Mouse (Mus musculus): Measurements from ENCODE around the gene Gm10563. TPM values are rescaled to one million over a fixed set of nuclear protein-coding genes. Genes with fewer than 3 reads are reported as not detected.

The Gm10563 gene
- total and polyA plus RNA-seq, 2 experiments from 2014 or later, result not detected

GRCm38 (mm10) chr4:155568170-155568569 is 77.0 kb downstream of the Gm10563 start:
- Histone ChIP-seq H3K36me3 (ENCODE audit: insufficient read depth, low read length) (0 out of 2 replicates have a peak, but pooled peaks cover 2% of the 10 kb centered on the region), H3K4me1 (ENCODE audit: insufficient read depth, low read length) (peaks cover 11% of the 10 kb centered on the region; the same call in 1 of the 2 replicates), H3K27ac (ENCODE audit: low read depth, low read length) (no peak overlapping the region), H3K4me3 (ENCODE audit: low read depth, low read length) (no peak overlapping the region), H3K27me3 (ENCODE audit: insufficient read depth, low read length) (no peaks in the 10 kb centered on the region), H3K4me2 (ENCODE audit: low read depth, low read length, poor library complexity, severe bottlenecking) (no peak overlapping the region), H3K9ac (replicated peaks; ENCODE audit: low read length, poor library complexity, severe bottlenecking) (no peak overlapping the region), H3K9me3 (ENCODE audit: low read length) (no peaks in the 10 kb centered on the region)
- peak; percentile 84 for TF ChIP-seq CTCF (IDR thresholded peaks at IDR 0.05)
- DNase-seq (ENCODE audit: low spot score) (peak; percentile 36), ATAC-seq (ENCODE audit: low FRiP score) (no peak)
- WGBS, result 46% methylated on average over 2 of the region's 2 CpGs

- no peak for ATAC-seq (ENCODE audit: low FRiP score)
- DNase-seq (ENCODE audit: low spot score), result no peak
- 89% methylated on average over 8 of the region's 8 CpGs for WGBS
Measured at GRCm38 (mm10) chr4:155566555-155566954, 78.7 kb downstream of the Gm10563 start.

More at GRCm38 (mm10) chr4:155566555-155566954, 78.7 kb downstream of the Gm10563 start:
- no peaks in the 10 kb centered on the region for H3K27me3 ChIP-seq (ENCODE audit: insufficient read depth, low read length)
- H3K4me1 ChIP-seq (ENCODE audit: insufficient read depth, low read length), result peaks cover 11% of the 10 kb centered on the region; the same call in 1 of the 2 replicates
- no peak overlapping the region for H3K4me2 ChIP-seq (ENCODE audit: low read depth, low read length, poor library complexity, severe bottlenecking)
- TF ChIP-seq CTCF (IDR thresholded peaks at IDR 0.05), result 0 out of 2 replicates have a peak, but pooled peaks have one; percentile 5
- no peak overlapping the region for H3K4me3 ChIP-seq (ENCODE audit: low read depth, low read length)
- H3K9me3 ChIP-seq (ENCODE audit: low read length), result no peaks in the 10 kb centered on the region
- H3K36me3 ChIP-seq (ENCODE audit: insufficient read depth, low read length), result 0 out of 2 replicates have a peak, but pooled peaks cover 2% of the 10 kb centered on the region
- H3K27ac ChIP-seq (ENCODE audit: low read depth, low read length), result no peak overlapping the region
- no peak overlapping the region for H3K9ac ChIP-seq (replicated peaks; ENCODE audit: low read length, poor library complexity, severe bottlenecking)

Other genes starting within 250 kb of the Gm10563 start
- 0.11 and 0.52 TPM in 2 replicates for gene Gabrd, start 247.3 kb downstream of the Gm10563 start, total RNA-seq (2014; rRNA removed)
- 0.36 and 0.37 TPM in 2 replicates for gene Gabrd, start 247.3 kb downstream of the Gm10563 start, polyA plus RNA-seq (2015; fragmentation: Nextera tagmentation; extraction: Ambion mirVana)
- gene Cfap74, start 236.2 kb downstream of the Gm10563 start, total RNA-seq (2014; rRNA removed), result 5.7 TPM in 2 replicates
- 5.8 and 6.5 TPM in 2 replicates for gene Cfap74, start 236.2 kb downstream of the Gm10563 start, polyA plus RNA-seq (2015; fragmentation: Nextera tagmentation; extraction: Ambion mirVana)
- gene Tmem52, start 176.3 kb downstream of the Gm10563 start, total RNA-seq (2014; rRNA removed), result 1.5 and 2.1 TPM in 2 replicates
- gene Tmem52, start 176.3 kb downstream of the Gm10563 start, polyA plus RNA-seq (2015; fragmentation: Nextera tagmentation; extraction: Ambion mirVana), result 0.33 TPM in 1 of 2 replicates, not detected in the other
- 405 and 431 TPM in 2 replicates for gene Gnb1, start 154.0 kb downstream of the Gm10563 start, total RNA-seq (2014; rRNA removed)
- gene Gnb1, start 154.0 kb downstream of the Gm10563 start, polyA plus RNA-seq (2015; fragmentation: Nextera tagmentation; extraction: Ambion mirVana), result 1,405 and 1,414 TPM in 2 replicates
- 69.1 and 81.6 TPM in 2 replicates for gene Nadk, start 83.0 kb downstream of the Gm10563 start, total RNA-seq (2014; rRNA removed)
- gene Nadk, start 83.0 kb downstream of the Gm10563 start, polyA plus RNA-seq (2015; fragmentation: Nextera tagmentation; extraction: Ambion mirVana), result 48.2 and 56.6 TPM in 2 replicates
- gene Slc35e2, start 44.0 kb downstream of the Gm10563 start, total RNA-seq (2014; rRNA removed), result 65.1 and 74.9 TPM in 2 replicates
- gene Slc35e2, start 44.0 kb downstream of the Gm10563 start, polyA plus RNA-seq (2015; fragmentation: Nextera tagmentation; extraction: Ambion mirVana), result 14.7 and 14.8 TPM in 2 replicates
- 15.2 and 25.3 TPM in 2 replicates for gene Cdk11b, start 20.6 kb downstream of the Gm10563 start, total RNA-seq (2014; rRNA removed)
- 60.2 and 64.1 TPM in 2 replicates for gene Cdk11b, start 20.6 kb downstream of the Gm10563 start, polyA plus RNA-seq (2015; fragmentation: Nextera tagmentation; extraction: Ambion mirVana)
- gene Mmp23, start 8.0 kb upstream of the Gm10563 start, total RNA-seq (2014; rRNA removed), result 4.1 and 6.4 TPM in 2 replicates
- gene Mmp23, start 8.0 kb upstream of the Gm10563 start, polyA plus RNA-seq (2015; fragmentation: Nextera tagmentation; extraction: Ambion mirVana), result 4.4 and 5.6 TPM in 2 replicates
- gene Mib2, start 23.8 kb upstream of the Gm10563 start, total RNA-seq (2014; rRNA removed), result 115 and 118 TPM in 2 replicates
- gene Mib2, start 23.8 kb upstream of the Gm10563 start, polyA plus RNA-seq (2015; fragmentation: Nextera tagmentation; extraction: Ambion mirVana), result 49.3 and 49.5 TPM in 2 replicates
- gene Fndc10, start 48.9 kb upstream of the Gm10563 start, total RNA-seq (2014; rRNA removed), result 43.8 and 46.4 TPM in 2 replicates
- gene Fndc10, start 48.9 kb upstream of the Gm10563 start, polyA plus RNA-seq (2015; fragmentation: Nextera tagmentation; extraction: Ambion mirVana), result 24.3 and 27.4 TPM in 2 replicates
- 84.1 and 90.7 TPM in 2 replicates for gene Ssu72, start 59.4 kb upstream of the Gm10563 start, total RNA-seq (2014; rRNA removed)
- gene Ssu72, start 59.4 kb upstream of the Gm10563 start, polyA plus RNA-seq (2015; fragmentation: Nextera tagmentation; extraction: Ambion mirVana), result 152 and 153 TPM in 2 replicates
- 51.0 and 78.0 TPM in 2 replicates for gene Tmem240, start 89.4 kb upstream of the Gm10563 start, total RNA-seq (2014; rRNA removed)
- 34.9 and 37.9 TPM in 2 replicates for gene Tmem240, start 89.4 kb upstream of the Gm10563 start, polyA plus RNA-seq (2015; fragmentation: Nextera tagmentation; extraction: Ambion mirVana)
- 52.6 and 69.1 TPM in 2 replicates for gene Atad3a, start 115.7 kb upstream of the Gm10563 start, total RNA-seq (2014; rRNA removed)
- gene Atad3a, start 115.7 kb upstream of the Gm10563 start, polyA plus RNA-seq (2015; fragmentation: Nextera tagmentation; extraction: Ambion mirVana), result 65.9 and 69.9 TPM in 2 replicates
- gene Vwa1, start 129.3 kb upstream of the Gm10563 start, total RNA-seq (2014; rRNA removed), result 42.1 and 42.5 TPM in 2 replicates
- 25.5 and 28.7 TPM in 2 replicates for gene Vwa1, start 129.3 kb upstream of the Gm10563 start, polyA plus RNA-seq (2015; fragmentation: Nextera tagmentation; extraction: Ambion mirVana)
- 0.66 and 1.6 TPM in 2 replicates for gene Tmem88b, start 140.5 kb upstream of the Gm10563 start, total RNA-seq (2014; rRNA removed)
- 0.56 and 0.65 TPM in 2 replicates for gene Tmem88b, start 140.5 kb upstream of the Gm10563 start, polyA plus RNA-seq (2015; fragmentation: Nextera tagmentation; extraction: Ambion mirVana)
- gene Ankrd65, start 145.0 kb upstream of the Gm10563 start, total RNA-seq (2014; rRNA removed), result not detected in 2 replicates
- not detected in 2 replicates for gene Ankrd65, start 145.0 kb upstream of the Gm10563 start, polyA plus RNA-seq (2015; fragmentation: Nextera tagmentation; extraction: Ambion mirVana)
- 111 and 123 TPM in 2 replicates for gene Mrpl20, start 157.5 kb upstream of the Gm10563 start, total RNA-seq (2014; rRNA removed)
- 279 and 316 TPM in 2 replicates for gene Mrpl20, start 157.5 kb upstream of the Gm10563 start, polyA plus RNA-seq (2015; fragmentation: Nextera tagmentation; extraction: Ambion mirVana)
- 66.3 and 112 TPM in 2 replicates for gene Ccnl2, start 167.1 kb upstream of the Gm10563 start, total RNA-seq (2014; rRNA removed)
- 78.6 and 88.8 TPM in 2 replicates for gene Ccnl2, start 167.1 kb upstream of the Gm10563 start, polyA plus RNA-seq (2015; fragmentation: Nextera tagmentation; extraction: Ambion mirVana)
- gene Aurkaip1, start 185.9 kb upstream of the Gm10563 start, total RNA-seq (2014; rRNA removed), result 90.9 and 102 TPM in 2 replicates
- 155 and 158 TPM in 2 replicates for gene Aurkaip1, start 185.9 kb upstream of the Gm10563 start, polyA plus RNA-seq (2015; fragmentation: Nextera tagmentation; extraction: Ambion mirVana)
- 35.5 and 37.2 TPM in 2 replicates for gene Mxra8, start 194.3 kb upstream of the Gm10563 start, total RNA-seq (2014; rRNA removed)
- gene Mxra8, start 194.3 kb upstream of the Gm10563 start, polyA plus RNA-seq (2015; fragmentation: Nextera tagmentation; extraction: Ambion mirVana), result 27.2 and 32.7 TPM in 2 replicates
- gene Dvl1, start 202.0 kb upstream of the Gm10563 start, total RNA-seq (2014; rRNA removed), result 141 and 156 TPM in 2 replicates
- gene Dvl1, start 202.0 kb upstream of the Gm10563 start, polyA plus RNA-seq (2015; fragmentation: Nextera tagmentation; extraction: Ambion mirVana), result 17.5 TPM in 2 replicates
- gene Tas1r3, start 218.0 kb upstream of the Gm10563 start, total RNA-seq (2014; rRNA removed), result 0.38 and 1.2 TPM in 2 replicates
- gene Tas1r3, start 218.0 kb upstream of the Gm10563 start, polyA plus RNA-seq (2015; fragmentation: Nextera tagmentation; extraction: Ambion mirVana), result 0.12 and 0.22 TPM in 2 replicates
- gene Cptp, start 224.0 kb upstream of the Gm10563 start, total RNA-seq (2014; rRNA removed), result 35.3 and 43.7 TPM in 2 replicates
- 27.3 and 32.1 TPM in 2 replicates for gene Cptp, start 224.0 kb upstream of the Gm10563 start, polyA plus RNA-seq (2015; fragmentation: Nextera tagmentation; extraction: Ambion mirVana)
- gene Ints11, start 224.1 kb upstream of the Gm10563 start, total RNA-seq (2014; rRNA removed), result 45.0 and 56.0 TPM in 2 replicates
- gene Ints11, start 224.1 kb upstream of the Gm10563 start, polyA plus RNA-seq (2015; fragmentation: Nextera tagmentation; extraction: Ambion mirVana), result 53.6 and 56.0 TPM in 2 replicates
- gene Pusl1, start 246.4 kb upstream of the Gm10563 start, total RNA-seq (2014; rRNA removed), result 71.9 and 95.9 TPM in 2 replicates
- 54.3 and 54.5 TPM in 2 replicates for gene Pusl1, start 246.4 kb upstream of the Gm10563 start, polyA plus RNA-seq (2015; fragmentation: Nextera tagmentation; extraction: Ambion mirVana)
- 82.6 and 99.3 TPM in 2 replicates for gene Acap3, start 246.4 kb upstream of the Gm10563 start, total RNA-seq (2014; rRNA removed)
- gene Acap3, start 246.4 kb upstream of the Gm10563 start, polyA plus RNA-seq (2015; fragmentation: Nextera tagmentation; extraction: Ambion mirVana), result 63.3 and 64.5 TPM in 2 replicates

Measured in midbrain, postnatal 0 days (tissue).